Mouse (Mus musculus): Measurements from ENCODE around the gene Mrpl1.

Gene Mrpl1

DNA sequence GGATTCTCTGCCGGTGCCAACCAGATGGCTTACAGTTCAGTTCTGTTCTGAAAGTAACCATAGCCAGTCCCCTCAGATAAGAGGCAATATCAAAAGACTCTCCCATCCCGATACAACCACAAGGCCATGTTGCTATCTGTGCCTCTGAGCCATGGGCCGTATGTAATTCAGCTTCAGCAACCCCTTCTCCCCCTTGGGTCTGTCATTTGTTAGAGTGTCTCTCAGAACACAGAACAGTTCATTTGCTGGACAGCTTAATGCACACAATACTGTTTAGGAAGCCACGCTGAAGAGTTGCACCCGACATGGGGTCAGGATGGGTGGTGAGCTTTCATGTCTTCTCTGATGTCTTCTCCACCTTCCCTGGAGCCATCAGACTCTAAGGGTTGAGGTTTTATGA, 100.3 kb downstream of the Mrpl1 start:
- no peak for DNase-seq (ENCODE audit: low spot score)

- DNase-seq (ENCODE audit: low spot score) = no peak
Measured at GRCm38 (mm10) chr5:96311677-96312076, 102.4 kb downstream of the Mrpl1 start.

Measured in ovary, postnatal 10 days (tissue).